Mouse (Mus musculus) intestine, postnatal 0 days (tissue): ENCODE measurements around the gene Gp9. TPM values are rescaled to one million over a fixed set of nuclear protein-coding genes. Genes with fewer than 3 reads are reported as not detected.

Source experiments
- ATAC-seq: fragments of 200-750 bp; cut with Nextera tagmentation; 2 replicates; pipeline ENCODE4 v1.8.0; 2017; ENCODE audit warnings: mild to moderate bottlenecking, moderate TSS enrichment, moderate library complexity
- H3K27ac ChIP-seq: fragments of 300-500 bp; sonication (generic); 2 replicates; pipeline ENCODE4 v1.5.1; 2014; ENCODE audit warnings: mild to moderate bottlenecking, low read depth, low read length, moderate library complexity
- H3K27me3 ChIP-seq: fragments of 300-500 bp; sonication (generic); replicated peaks from 2 replicates; pipeline ENCODE4 v1.6.1; 2014; ENCODE audit warnings: low read length, mixed read lengths; ENCODE audit not compliant: control insufficient read depth, insufficient read depth
- H3K36me3 ChIP-seq: fragments of 300-500 bp; sonication (generic); 2 replicates; pipeline ENCODE4 v1.6.1; 2014; ENCODE audit warnings: mild to moderate bottlenecking, moderate library complexity; ENCODE audit not compliant: control insufficient read depth, insufficient read depth
- H3K4me1 ChIP-seq: fragments of 300-500 bp; sonication (generic); replicated peaks from 2 replicates; pipeline ENCODE4 v1.6.1; 2014; ENCODE audit warnings: antibody characterized with exemption, low read length, mixed read lengths; ENCODE audit not compliant: control insufficient read depth, insufficient read depth
- H3K4me2 ChIP-seq: fragments of 300-500 bp; sonication (generic); replicated peaks from 2 replicates; pipeline ENCODE4 v1.6.1; 2014; ENCODE audit warnings: low read depth, mild to moderate bottlenecking, moderate library complexity
- H3K4me3 ChIP-seq: fragments of 300-500 bp; sonication (generic); 2 replicates; pipeline ENCODE4 v1.5.1; 2014; ENCODE audit warnings: low read depth, low read length
- H3K9ac ChIP-seq: fragments of 300-500 bp; sonication (generic); 2 replicates; pipeline ENCODE4 v1.6.1; 2014; ENCODE audit warnings: mild to moderate bottlenecking, low read depth, low read length
- H3K9me3 ChIP-seq: fragments of 300-500 bp; sonication (generic); 2 replicates; pipeline ENCODE4 v1.6.1; 2016; ENCODE audit warnings: mixed run types; ENCODE audit not compliant: control insufficient read depth
- CTCF ChIP-seq: sonication (generic); IDR thresholded peaks from 2 replicates; pipeline ENCODE4 v1.5.1; 2016; ENCODE audit warnings: low read depth, mild to moderate bottlenecking, control low read depth, antibody characterized with exemption, moderate library complexity
- WGBS: fragments of 180-500 bp; shearing (Covaris S2); extraction: QIAGEN DNeasy Blood & Tissue Kit; methylation state at CpG from one replicate; pipeline ENCODE4 v1.1.7; 2014; 5-methylcytosine and 5-hydroxymethylcytosine counted together
- polyA plus RNA-seq: library from polyadenylated mRNA; unstranded; fragments of >200 nt; fragmentation: Nextera tagmentation; extraction: Ambion mirVana; gene quantifications from 2 replicates; pipeline ENCODE4 v1.2.1, GENCODE M21; 2015

The Gp9 gene
- polyA plus RNA-seq, 1 experiment from 2014 or later: 2.3 TPM

GRCm38 (mm10) chr6:87780546-87781301 is 2.9 kb downstream of the Gp9 start:
- H3K9ac ChIP-seq: no peak overlapping the region
- H3K27me3 ChIP-seq: no peaks in the 10 kb centered on the region
- peaks cover 14% of the 10 kb centered on the region for H3K4me1 ChIP-seq
- no peak for ATAC-seq
- no peak overlapping the region for H3K4me3 ChIP-seq
- no peaks in the 10 kb centered on the region for H3K9me3 ChIP-seq
- no peaks in the 10 kb centered on the region for H3K36me3 ChIP-seq
- H3K27ac ChIP-seq: no peak overlapping the region
- no peak overlapping the region for H3K4me2 ChIP-seq
- no peak for TF ChIP-seq CTCF
- 79% methylated on average over 10 of the region's 10 CpGs for WGBS

- peaks cover 8% of the 10 kb centered on the region for H3K4me1 ChIP-seq
- H3K9ac ChIP-seq: no peak overlapping the region
- no peak overlapping the region for H3K27ac ChIP-seq
- no peaks in the 10 kb centered on the region for H3K9me3 ChIP-seq
- no peaks in the 10 kb centered on the region for H3K36me3 ChIP-seq
- no peak overlapping the region for H3K4me3 ChIP-seq
- H3K4me2 ChIP-seq: no peak overlapping the region
- TF ChIP-seq CTCF: no peak
- H3K27me3 ChIP-seq: no peaks in the 10 kb centered on the region
- ATAC-seq: no peak
- 79% methylated on average over 8 of the region's 8 CpGs for WGBS
Measured at GRCm38 (mm10) chr6:87784033-87784432, 6.2 kb downstream of the Gp9 start.

- H3K27ac ChIP-seq: peak overlapping the region; percentile 80
- no peak for TF ChIP-seq CTCF
- no peak overlapping the region for H3K9ac ChIP-seq
- H3K36me3 ChIP-seq: no peaks in the 10 kb centered on the region; the same call in 1 of the 2 replicates
- 80% methylated on average over 5 of the region's 5 CpGs for WGBS
- H3K4me2 ChIP-seq: no peak overlapping the region
- H3K9me3 ChIP-seq: no peaks in the 10 kb centered on the region
- ATAC-seq: no peak
- H3K27me3 ChIP-seq: no peaks in the 10 kb centered on the region
- H3K4me3 ChIP-seq: no peak overlapping the region
- peaks cover 13% of the 10 kb centered on the region for H3K4me1 ChIP-seq
Measured at GRCm38 (mm10) chr6:87786621-87787020, 8.7 kb downstream of the Gp9 start.

- no peak for TF ChIP-seq CTCF
- Histone ChIP-seq H3K4me2 (0 out of 2 replicates have a peak overlapping the region, but pooled peaks have one; percentile 13), H3K9ac (no peak overlapping the region), H3K27ac (peak overlapping the region; percentile 80), H3K4me1 (peaks cover 13% of the 10 kb centered on the region), H3K9me3 (no peaks in the 10 kb centered on the region), H3K36me3 (peaks cover 7% of the 10 kb centered on the region), H3K4me3 (no peak overlapping the region), H3K27me3 (no peaks in the 10 kb centered on the region)
- WGBS: 63% methylated on average over 6 of the region's 6 CpGs
- ATAC-seq: peak; percentile 58
Measured at GRCm38 (mm10) chr6:87787108-87787890, 9.4 kb downstream of the Gp9 start.

GRCm38 (mm10) chr6:87788266-87788895 is 10.5 kb downstream of the Gp9 start:
- Histone ChIP-seq H3K9ac (no peak overlapping the region), H3K27me3 (no peaks in the 10 kb centered on the region), H3K4me3 (no peak overlapping the region), H3K9me3 (no peaks in the 10 kb centered on the region), H3K4me2 (no peak overlapping the region), H3K4me1 (peaks cover 13% of the 10 kb centered on the region), H3K27ac (peak overlapping the region; percentile 95), H3K36me3 (peaks cover 18% of the 10 kb centered on the region)
- TF ChIP-seq CTCF: no peak
- WGBS: 89% methylated on average over 9 of the region's 9 CpGs
- ATAC-seq: no peak
